8 mouse cellular contexts compared by ENCODE assay signal in the genomic region with DNA sequence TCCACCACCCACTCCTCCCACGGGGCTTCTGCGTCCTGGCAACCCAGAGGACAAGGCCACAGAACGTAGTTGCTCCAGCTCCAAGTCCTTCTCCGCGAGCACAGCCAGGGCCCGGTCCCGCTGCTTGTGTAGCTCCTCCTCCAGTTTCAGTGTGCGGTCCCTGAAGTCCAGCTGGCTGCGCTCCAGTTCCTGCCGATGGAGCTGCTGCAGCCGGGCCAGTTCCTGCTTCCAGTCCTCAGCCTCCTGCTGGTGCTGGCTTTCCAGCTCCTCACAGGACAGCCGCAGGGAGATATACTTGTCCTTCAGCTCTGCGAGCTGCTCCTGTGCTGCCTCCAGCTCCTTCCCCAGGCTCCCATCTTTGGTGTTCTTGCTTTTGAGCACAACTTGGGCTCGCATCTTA. TPM values are rescaled to one million over a fixed set of nuclear protein-coding genes. Genes with fewer than 3 reads are reported as not detected.
DNase-seq lines count a peak whose midpoint lies in the region; ATAC-seq lines count a peak whose summit lies in the region.
"Had no signal": no experiment of that assay in that cellular context is flagged by ENCODE, and none has a peak within 500 bp of the region (broad histone marks: within the 10 kb centered on the region; RNA-seq: fewer than 3 reads in every experiment).

No protein-coding gene starts in this region.

- H3K4me1 ChIP-seq in neural tube, embryonic 15.5 days = peaks cover 56% of the 10 kb centered on the region

- peak overlapping the region; percentile 37; the same call in 1 of the 2 replicates for H3K27ac ChIP-seq in neural tube, embryonic 15.5 days (replicated peaks)
- H3K27ac ChIP-seq: macrophage had no signal

- peak; percentile 86 for DNase-seq in adrenal gland, adult 2 months
- DNase-seq in brain, adult 2 months (ENCODE audit: low read depth, low spot score) = peak; percentile 86
- peak; percentile 91 for DNase-seq in heart, adult 8-10 months (ENCODE audit: low spot score)
- DNase-seq in kidney, postnatal 4 days = peak; percentile 91 to 94
- no peak for DNase-seq in T-cell, adult 2 months (ENCODE audit: low spot score)

- H3K4me2 ChIP-seq in neural tube, embryonic 15.5 days = peak overlapping the region; percentile 6; the same call in 1 of the 2 replicates

- ATAC-seq in neural tube, embryonic 15.5 days (ENCODE audit: low FRiP score) = no peak
- ATAC-seq in CD4-positive, CD25-positive, alpha-beta regulatory T cell, adult 4 months = no peak

- no peak overlapping the region for H3K4me3 ChIP-seq in neural tube, embryonic 15.5 days (replicated peaks)

- H3K27me3 ChIP-seq in neural tube, embryonic 15.5 days (replicated peaks) = no peaks in the 10 kb centered on the region

- H3K9ac ChIP-seq in neural tube, embryonic 15.5 days (replicated peaks) = no peak overlapping the region

- WGBS in neural tube, embryonic 15.5 days = 88% methylated on average over 14 of the region's 14 CpGs

- H3K9me3 ChIP-seq in neural tube, embryonic 15.5 days (replicated peaks) = no peaks in the 10 kb centered on the region

- H3K36me3 ChIP-seq in neural tube, embryonic 15.5 days = peaks cover 36% of the 10 kb centered on the region

RNA-seq across cellular contexts. Expression of gene Arf5, which starts 4.9 kb away (rescaled TPM):
- total RNA-seq in adrenal gland, adult 2 months (2021) = 100 to 1,000 TPM; 155 to 158 TPM
- 484 and 569 TPM in 2 replicates for polyA plus RNA-seq in adrenal gland, adult 2 months (2012; rRNA removed)
- 100 to 1,000 TPM; 135 to 166 (median 152) TPM for total RNA-seq in heart, adult 8-10 months (2022)
- 429 and 444 TPM in 2 replicates for polyA plus RNA-seq in neural tube, embryonic 15.5 days (2015; fragmentation: Nextera tagmentation; extraction: Ambion mirVana)
- polyA plus RNA-seq in CD4-positive, CD25-positive, alpha-beta regulatory T cell, adult 4 months (2017; shearing (Covaris generic)) = 10 to 100 TPM; 27.3 to 43.4 TPM

RNA-seq across cellular contexts. Expression of gene Fscn3, which starts 9.1 kb away (rescaled TPM):
- not detected for total RNA-seq in adrenal gland, adult 2 months (2021)
- not detected in 2 replicates for polyA plus RNA-seq in adrenal gland, adult 2 months (2012; rRNA removed)
- not detected for total RNA-seq in heart, adult 8-10 months (2022)
- polyA plus RNA-seq in neural tube, embryonic 15.5 days (2015; fragmentation: Nextera tagmentation; extraction: Ambion mirVana) = not detected in 2 replicates
- polyA plus RNA-seq in CD4-positive, CD25-positive, alpha-beta regulatory T cell, adult 4 months (2017; shearing (Covaris generic)) = not detected
- polyA plus RNA-seq: macrophage had no signal

RNA-seq across cellular contexts. Expression of gene Gcc1, which starts 9.7 kb away (rescaled TPM):
- 10 to 100 TPM; 15.3 to 16.0 TPM for total RNA-seq in adrenal gland, adult 2 months (2021)
- polyA plus RNA-seq in adrenal gland, adult 2 months (2012; rRNA removed) = 5.7 TPM in 2 replicates
- total RNA-seq in heart, adult 8-10 months (2022) = 10 to 100 TPM in 1 of 4 experiments, 1 to 10 TPM in 3; 7.7 to 12.3 (median 8.9) TPM
- 11.0 and 12.8 TPM in 2 replicates for polyA plus RNA-seq in neural tube, embryonic 15.5 days (2015; fragmentation: Nextera tagmentation; extraction: Ambion mirVana)
- polyA plus RNA-seq in CD4-positive, CD25-positive, alpha-beta regulatory T cell, adult 4 months (2017; shearing (Covaris generic)) = 10 to 100 TPM in 1 of 2 experiments, 1 to 10 TPM in 1; 7.9 to 15.8 TPM

RNA-seq across cellular contexts. Expression of gene Zfp800, which starts 20.6 kb away (rescaled TPM):
- 10 to 100 TPM; 18.8 to 40.5 TPM for total RNA-seq in adrenal gland, adult 2 months (2021)
- polyA plus RNA-seq in adrenal gland, adult 2 months (2012; rRNA removed) = 5.2 and 8.3 TPM in 2 replicates
- total RNA-seq in heart, adult 8-10 months (2022) = 10 to 100 TPM in 1 of 4 experiments, 1 to 10 TPM in 3; 7.7 to 11.9 (median 8.3) TPM
- polyA plus RNA-seq in neural tube, embryonic 15.5 days (2015; fragmentation: Nextera tagmentation; extraction: Ambion mirVana) = 21.1 and 21.3 TPM in 2 replicates
- polyA plus RNA-seq in CD4-positive, CD25-positive, alpha-beta regulatory T cell, adult 4 months (2017; shearing (Covaris generic)) = 10 to 100 TPM; 28.8 to 36.9 TPM

RNA-seq across cellular contexts. Expression of gene Pax4, which starts 30.7 kb away (rescaled TPM):
- total RNA-seq in adrenal gland, adult 2 months (2021) = not detected
- polyA plus RNA-seq in adrenal gland, adult 2 months (2012; rRNA removed) = not detected in 2 replicates
- total RNA-seq in heart, adult 8-10 months (2022) = not detected
- polyA plus RNA-seq in neural tube, embryonic 15.5 days (2015; fragmentation: Nextera tagmentation; extraction: Ambion mirVana) = not detected in 2 replicates
- polyA plus RNA-seq in CD4-positive, CD25-positive, alpha-beta regulatory T cell, adult 4 months (2017; shearing (Covaris generic)) = not detected
- polyA plus RNA-seq: macrophage had no signal
